ENCODE assay signal across 9 mouse cellular contexts in genomic region chr2:135692568-135693488, GRCm38 (mm10). TPM values are rescaled to one million over a fixed set of nuclear protein-coding genes. Genes with fewer than 3 reads are reported as not detected.
DNase-seq lines count a peak whose midpoint lies in the region; ATAC-seq and TF ChIP-seq lines count a peak whose summit lies in the region.
"Had no signal": no experiment of that assay in that cellular context is flagged by ENCODE, and none has a peak within 500 bp of the region (broad histone marks: within the 10 kb centered on the region; RNA-seq: fewer than 3 reads in every experiment).

No protein-coding gene starts in this region.

- H3K27ac ChIP-seq in embryonic facial prominence, embryonic 14.5 days (replicated peaks; ENCODE audit: low read depth, low read length) = peak overlapping the region; percentile 1; the same call in 1 of the 2 replicates
- H3K27ac ChIP-seq in hindbrain, embryonic 14.5 days = no peak overlapping the region
- H3K27ac ChIP-seq in lung, embryonic 14.5 days (ENCODE audit: low read depth) = no peak overlapping the region; the same call in 1 of the 2 replicates
- H3K27ac ChIP-seq: lung, embryonic 15.5 days had no signal

- no peak overlapping the region for H3K4me2 ChIP-seq in embryonic facial prominence, embryonic 14.5 days (ENCODE audit: low read depth, low read length)
- H3K4me2 ChIP-seq in hindbrain, embryonic 14.5 days (replicated peaks) = no peak overlapping the region
- H3K4me2 ChIP-seq in lung, embryonic 14.5 days = no peak overlapping the region
- H3K4me2 ChIP-seq: lung, embryonic 15.5 days had no signal

- no peak for TF ChIP-seq CTCF in lung, embryonic 14.5 days (IDR thresholded peaks at IDR 0.05; ENCODE audit: low read depth)

- H3K36me3 ChIP-seq in embryonic facial prominence, embryonic 14.5 days (ENCODE audit: control insufficient read depth, insufficient read depth, low read length) = no peaks in the 10 kb centered on the region
- no peaks in the 10 kb centered on the region for H3K36me3 ChIP-seq in hindbrain, embryonic 14.5 days (replicated peaks; ENCODE audit: control insufficient read depth, insufficient read depth)
- no peaks in the 10 kb centered on the region for H3K36me3 ChIP-seq in lung, embryonic 14.5 days (ENCODE audit: insufficient read depth)
- H3K36me3 ChIP-seq: lung, embryonic 15.5 days had no signal

- H3K4me1 ChIP-seq in embryonic facial prominence, embryonic 14.5 days (ENCODE audit: control insufficient read depth, insufficient read depth, low read length) = peaks cover 7% of the 10 kb centered on the region; the same call in 1 of the 2 replicates
- H3K4me1 ChIP-seq in hindbrain, embryonic 14.5 days (replicated peaks; ENCODE audit: control insufficient read depth, insufficient read depth, low read length) = no peaks in the 10 kb centered on the region
- no peaks in the 10 kb centered on the region; the same call in 1 of the 2 replicates for H3K4me1 ChIP-seq in lung, embryonic 14.5 days (ENCODE audit: insufficient read depth)

- 38% methylated on average over 12 of the region's 12 CpGs for WGBS in embryonic facial prominence, embryonic 14.5 days
- WGBS in hindbrain, embryonic 14.5 days = 70% methylated on average over 12 of the region's 12 CpGs
- 48% methylated on average over 12 of the region's 12 CpGs for WGBS in lung, embryonic 14.5 days

- no peak overlapping the region for H3K9ac ChIP-seq in embryonic facial prominence, embryonic 14.5 days (ENCODE audit: low read depth, low read length)
- no peak overlapping the region for H3K9ac ChIP-seq in hindbrain, embryonic 14.5 days
- H3K9ac ChIP-seq in lung, embryonic 14.5 days = no peak overlapping the region
- H3K9ac ChIP-seq: lung, embryonic 15.5 days had no signal

- ATAC-seq in embryonic facial prominence, embryonic 14.5 days (ENCODE audit: low read depth) = peak; percentile 67
- ATAC-seq in hindbrain, embryonic 14.5 days (ENCODE audit: low FRiP score) = peak; percentile 34; the same call in 1 of the 2 replicates
- no peak for ATAC-seq in lung, embryonic 14.5 days (ENCODE audit: insufficient read depth)

- no peaks in the 10 kb centered on the region for H3K27me3 ChIP-seq in embryonic facial prominence, embryonic 14.5 days (replicated peaks; ENCODE audit: control insufficient read depth, insufficient read depth, low read length)
- H3K27me3 ChIP-seq in hindbrain, embryonic 14.5 days (ENCODE audit: control insufficient read depth, insufficient read depth, low read length) = no peaks in the 10 kb centered on the region
- no peaks in the 10 kb centered on the region for H3K27me3 ChIP-seq in lung, embryonic 14.5 days (ENCODE audit: insufficient read depth, low read length)
- H3K27me3 ChIP-seq: lung, embryonic 15.5 days had no signal

- no peak overlapping the region for H3K4me3 ChIP-seq in embryonic facial prominence, embryonic 14.5 days (ENCODE audit: low read depth, low read length)
- H3K4me3 ChIP-seq in hindbrain, embryonic 14.5 days (replicated peaks; ENCODE audit: low read length) = no peak overlapping the region
- no peak overlapping the region for H3K4me3 ChIP-seq in lung, embryonic 14.5 days (ENCODE audit: low read depth, low read length)
- H3K4me3 ChIP-seq: lung, embryonic 15.5 days had no signal

- H3K9me3 ChIP-seq in embryonic facial prominence, embryonic 14.5 days (ENCODE audit: control insufficient read depth, low read length) = no peaks in the 10 kb centered on the region
- no peaks in the 10 kb centered on the region for H3K9me3 ChIP-seq in hindbrain, embryonic 14.5 days (ENCODE audit: control insufficient read depth, low read length)
- no peaks in the 10 kb centered on the region for H3K9me3 ChIP-seq in lung, embryonic 14.5 days (ENCODE audit: low read depth, low read length)
- H3K9me3 ChIP-seq: lung, embryonic 15.5 days had no signal

- DNase-seq in right cerebral cortex, adult 18-20 months = peak; percentile 19
- no peak for DNase-seq in right cerebral cortex, adult 2 months (ENCODE audit: low spot score in 2 of 2)
- peak; percentile 71 for DNase-seq in embryonic facial prominence, embryonic 14.5 days (ENCODE audit: low spot score)
- no peak for DNase-seq in hindbrain, embryonic 14.5 days (ENCODE audit: low spot score)
- DNase-seq in lung, embryonic 14.5 days = peak; percentile 21
- DNase-seq in ovary, postnatal 36 days (ENCODE audit: low spot score) = no peak
- no peak for DNase-seq in adrenal gland, postnatal 4 days (ENCODE audit: low spot score in 2 of 2)
- no peak for DNase-seq in layer of hippocampus, adult 18-20 months (ENCODE audit: low spot score in 2 of 2)

RNA-seq across cellular contexts. Expression of gene Plcb4, which starts 34.0 kb away (rescaled TPM):
- 20.8 and 21.9 TPM in 2 replicates for polyA plus RNA-seq in embryonic facial prominence, embryonic 14.5 days (2014; fragmentation: Nextera tagmentation; extraction: Ambion mirVana)
- 41.4 and 46.2 TPM in 2 replicates for polyA plus RNA-seq in hindbrain, embryonic 14.5 days (2014; fragmentation: Nextera tagmentation; extraction: Ambion mirVana)
- polyA plus RNA-seq in lung, embryonic 14.5 days (2014; fragmentation: Nextera tagmentation; extraction: Ambion mirVana) = 20.1 and 20.5 TPM in 2 replicates
- total RNA-seq in adrenal gland, postnatal 4 days (2021) = 10 to 100 TPM; 55.1 to 60.8 TPM
- 10 to 100 TPM; 16.5 to 20.3 TPM for total RNA-seq in layer of hippocampus, adult 18-20 months (2021)

Comparison
In these comparisons a context has a peak if more than half of its experiments do, and no peak if none do; other contexts are left out.
1. DNase-seq: peak in right cerebral cortex, adult 18-20 months (single experiment), embryonic facial prominence, embryonic 14.5 days (single experiment) and lung, embryonic 14.5 days (single experiment); none in right cerebral cortex, adult 2 months (0 of 2), hindbrain, embryonic 14.5 days (single experiment), ovary, postnatal 36 days (single experiment), adrenal gland, postnatal 4 days (0 of 2) and layer of hippocampus, adult 18-20 months (0 of 2).